Mouse (Mus musculus) adipocyte (in vitro differentiated cells): Measurements from ENCODE around the gene Gnpat.
A peak's percentile ranks its signal among the peaks of the same experiment; 100 is the strongest.

Experiments used
- DNase-seq: peaks from one replicate; pipeline ENCODE4 v3.0.0-alpha.2; 2016; ENCODE audit warnings: low spot score

Gene Gnpat

GRCm38 (mm10) chr8:124845131-124845530, 17.7 kb upstream of the Gnpat start:
- DNase-seq, result peak; percentile 95

GRCm38 (mm10) chr8:124845573-124845972, 17.3 kb upstream of the Gnpat start:
- DNase-seq, result no peak

GRCm38 (mm10) chr8:124853511-124853910, 9.3 kb upstream of the Gnpat start:
- peak; percentile 69 for DNase-seq

- DNase-seq, result peak; percentile 49
These were observed 3.4 kb upstream of the Gnpat start for GRCm38 (mm10) chr8:124859466-124859865.

- DNase-seq, result peak; percentile 55
These were observed 2.6 kb upstream of the Gnpat start for GRCm38 (mm10) chr8:124860188-124860587.

- no peak for DNase-seq
These were observed 387 bp downstream of the Gnpat start for GRCm38 (mm10) chr8:124863163-124863677.

- DNase-seq, result peak; percentile 67
These were observed 896 bp downstream of the Gnpat start for GRCm38 (mm10) chr8:124863729-124864128.

- no peak for DNase-seq
These were observed 3.8 kb downstream of the Gnpat start for GRCm38 (mm10) chr8:124866669-124867068.

- no peak for DNase-seq
These were observed 4.3 kb downstream of the Gnpat start for GRCm38 (mm10) chr8:124867126-124867525.

- no peak for DNase-seq
These were observed 6.9 kb downstream of the Gnpat start for GRCm38 (mm10) chr8:124869708-124870107.

- no peak for DNase-seq
These were observed 8.6 kb downstream of the Gnpat start for GRCm38 (mm10) chr8:124871474-124871873.

GRCm38 (mm10) chr8:124872081-124872480, 9.2 kb downstream of the Gnpat start:
- no peak for DNase-seq

- DNase-seq, result peak; percentile 50
These were observed 9.9 kb downstream of the Gnpat start for GRCm38 (mm10) chr8:124872690-124873089.

- DNase-seq, result no peak
These were observed 15.3 kb downstream of the Gnpat start for GRCm38 (mm10) chr8:124878141-124878540.

GRCm38 (mm10) chr8:124878946-124879526, 16.2 kb downstream of the Gnpat start:
- no peak for DNase-seq

- no peak for DNase-seq
These were observed 25.6 kb downstream of the Gnpat start for GRCm38 (mm10) chr8:124888385-124888784.

GRCm38 (mm10) chr8:124892596-124892995, 29.8 kb downstream of the Gnpat start:
- no peak for DNase-seq

GRCm38 (mm10) chr8:124896010-124896631, 33.3 kb downstream of the Gnpat start:
- no peak for DNase-seq

- peak; percentile 62 for DNase-seq
These were observed 34.0 kb downstream of the Gnpat start for GRCm38 (mm10) chr8:124896632-124897385.

- peak; percentile 96 for DNase-seq
These were observed 34.8 kb downstream of the Gnpat start, which contains the start of the genes Exoc8 and Sprtn for GRCm38 (mm10) chr8:124897386-124898250. Gene Exoc8, minus strand, starts transcription at chr8:124897705. Gene Sprtn, plus strand, starts transcription at chr8:124897886.

- DNase-seq, result peak; percentile 68
These were observed 35.5 kb downstream of the Gnpat start for GRCm38 (mm10) chr8:124898251-124898905.
